Mouse (Mus musculus) thymus, postnatal 0 days (tissue): ENCODE results near the gene Gm21746. TPM values are rescaled to one million over a fixed set of nuclear protein-coding genes. Genes with fewer than 3 reads are reported as not detected.
"Not testable (repeated sequence)": the region's sequence is repeated elsewhere in the genome, so short reads cannot be mapped to it uniquely, and the experiment has no call there.

Experiments used
- DNase-seq: peaks from one replicate; pipeline ENCODE4 v3.0.0-alpha.2; 2015; ENCODE audit warnings: low spot score
- polyA plus RNA-seq: library from polyadenylated mRNA; unstranded; fragments of >200 nt; fragmentation: Nextera tagmentation; extraction: Ambion mirVana; gene quantifications from 2 replicates; pipeline ENCODE4 v1.2.1, GENCODE M21; 2015

Gene Gm21746
- not detected in 2 replicates for polyA plus RNA-seq

DNA sequence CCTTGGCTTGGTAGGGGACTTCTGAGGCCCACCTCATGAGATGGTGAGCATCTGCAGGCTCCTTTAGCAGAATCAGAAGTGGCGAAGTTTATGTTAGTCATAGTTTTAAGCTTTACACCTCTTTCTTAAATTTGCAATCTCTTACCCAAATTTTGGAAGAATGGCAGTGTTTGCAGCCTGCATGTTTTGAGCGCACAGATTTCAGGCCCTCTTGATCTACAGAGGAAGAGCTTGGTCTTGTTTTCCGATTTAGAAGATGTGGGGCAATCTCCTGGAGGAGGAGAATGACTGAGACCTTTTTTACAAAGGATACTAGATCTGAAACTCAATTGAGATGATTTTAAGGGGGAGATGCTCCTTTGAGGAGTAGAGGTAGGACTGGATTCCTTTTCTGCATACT is at the start of gene Gm21746:
Gene Gm21746, minus strand, starts transcription at position 101 of the 400 bp plus-strand sequence.
- not testable (repeated sequence) for DNase-seq

- not testable (repeated sequence) for DNase-seq
Measured at GRCm38 (mm10) chrY:6266798-6267197, 29.0 kb upstream of the Gm21746 start, which contains the start of gene Gm20873. Gm20873 (plus strand) TSS chrY:6267098.

Other genes with a start within 250 kb of the Gm21746 start
- not detected in 2 replicates for gene Gm20873, start 29.1 kb upstream of the Gm21746 start, polyA plus RNA-seq